Mouse (Mus musculus) gastrocnemius, postnatal 10 days (tissue): Measurements from ENCODE around the gene Setdb1. TPM values are rescaled to one million over a fixed set of nuclear protein-coding genes. Genes with fewer than 3 reads are reported as not detected.
"Not testable (repeated sequence)": the region's sequence is repeated elsewhere in the genome, so short reads cannot be mapped to it uniquely, and the experiment has no call there.

Experiments
- DNase-seq: peaks from one replicate; pipeline ENCODE4 v3.0.0; 2021; ENCODE audit warnings: mixed read lengths
- long read RNA-seq, 2 experiments: library from polyadenylated mRNA; stranded (forward); transcript quantifications; one replicate each; pipeline ENCODE4 v2.0.0; 2021
- total RNA-seq, 2 experiments: library from RNA; stranded (reverse); gene quantifications; 2 replicates each; pipeline ENCODE4 v1.2.3; 2021

Gene Setdb1
- total RNA-seq = 10 to 100 TPM; 12.6 to 17.2 TPM
- long read RNA-seq, experiment 1, full-length matches to known transcripts = 7 of 20 reads
- long read RNA-seq, experiment 1, partial matches to known transcripts = 8 of 20 reads
- long read RNA-seq, experiment 1, other reads (novel, unspliced or antisense) = 5 of 20 reads
- long read RNA-seq, experiment 2, full-length matches to known transcripts = 7 of 18 reads
- long read RNA-seq, experiment 2, partial matches to known transcripts = 2 of 18 reads
- long read RNA-seq, experiment 2, other reads (novel, unspliced or antisense) = 9 of 18 reads

- peak; percentile 94 for DNase-seq
Measured at GRCm38 (mm10) chr3:95356701-95357449, at the start of gene Setdb1. TSS of gene Setdb1 (minus strand) at chr3:95357202.

DNA sequence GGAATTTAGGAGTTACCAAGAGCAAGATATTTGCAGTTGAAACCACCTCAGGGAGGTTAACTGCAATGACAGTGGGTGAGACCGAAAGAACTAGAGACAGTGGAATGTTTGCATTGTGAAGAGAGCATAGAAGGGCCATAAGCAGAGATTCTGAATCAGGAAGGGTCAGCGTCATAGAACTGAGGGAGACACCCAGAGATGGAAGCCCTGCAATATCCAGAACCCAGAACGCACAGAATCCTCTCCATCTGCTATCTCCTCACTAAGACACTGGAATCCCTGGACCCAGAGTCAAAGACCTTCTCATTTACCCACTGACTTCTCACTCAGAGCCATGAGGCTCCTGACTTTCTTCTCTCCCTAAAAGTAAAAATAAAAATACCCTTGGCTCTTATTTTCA, 45.7 kb upstream of the Setdb1 start, which contains the start of gene 4930558C23Rik:
Gene 4930558C23Rik (minus strand): TSS at position 101 of the 400 bp plus-strand sequence.
- DNase-seq = no peak

- no peak for DNase-seq
Measured at GRCm38 (mm10) chr3:95394385-95394784, 37.4 kb upstream of the Setdb1 start.

- no peak for DNase-seq
Measured at GRCm38 (mm10) chr3:95385401-95386075, 28.5 kb upstream of the Setdb1 start.

DNA sequence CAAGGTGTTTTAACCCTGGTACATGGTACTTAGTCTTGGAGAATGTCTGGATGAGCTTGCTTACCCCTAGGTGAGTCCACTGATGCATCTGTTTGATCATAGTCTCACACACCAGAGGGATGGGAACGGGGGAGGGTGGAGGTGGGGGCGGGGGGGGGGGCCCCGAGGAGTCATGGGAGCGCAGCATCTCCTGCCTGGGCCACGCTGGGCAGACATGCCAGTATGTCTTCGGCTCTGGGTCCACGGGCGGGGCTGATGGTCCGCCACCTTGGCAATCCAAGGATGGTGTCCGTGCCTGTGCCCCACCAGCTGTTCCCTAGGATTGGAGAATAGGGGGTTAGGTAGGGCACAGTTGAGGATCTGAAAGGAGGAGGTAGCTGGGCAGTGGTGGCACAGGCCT, 16.2 kb upstream of the Setdb1 start:
- no peak for DNase-seq

DNA sequence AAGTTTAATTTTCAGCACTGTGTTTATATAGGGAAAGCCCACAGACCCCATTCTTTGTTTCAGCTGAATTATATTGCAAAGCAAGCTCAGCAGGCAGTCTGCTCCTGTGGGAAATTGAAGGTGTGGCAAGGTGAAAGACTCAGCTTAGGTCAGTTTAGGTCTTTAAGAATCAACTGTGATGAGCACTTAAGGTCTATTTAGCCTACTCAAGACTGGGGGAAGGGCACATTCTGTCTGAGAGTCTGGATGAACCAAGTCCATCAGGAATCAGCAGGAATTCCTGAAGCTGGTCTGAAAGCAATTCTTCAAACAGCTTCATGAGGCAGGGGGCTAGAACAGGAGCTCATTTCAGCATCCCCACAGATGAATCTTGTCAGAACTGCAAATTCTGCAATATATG, 13.1 kb upstream of the Setdb1 start:
- DNase-seq = no peak

- DNase-seq = not testable (repeated sequence)
Measured at GRCm38 (mm10) chr3:95360276-95360675, 3.3 kb upstream of the Setdb1 start.

DNA sequence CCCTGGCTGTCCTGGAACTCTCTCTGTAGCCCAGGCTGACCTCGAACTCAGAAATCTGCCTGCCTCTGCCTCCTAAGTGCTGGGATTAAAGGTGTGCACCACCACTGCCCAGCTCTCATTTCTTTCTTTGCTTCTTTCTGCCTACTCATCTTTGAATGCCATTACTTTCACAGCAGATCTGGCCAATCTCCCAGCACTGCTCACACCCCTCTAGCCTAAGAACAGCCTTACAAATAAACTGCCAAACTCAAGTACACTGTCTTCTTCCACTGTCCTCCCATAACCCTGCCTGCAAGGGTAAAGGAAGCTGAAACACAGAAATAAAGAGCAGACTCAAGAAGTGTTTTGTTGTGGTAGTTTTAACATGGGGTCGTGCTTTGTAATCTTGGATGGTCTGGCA, 744 bp upstream of the Setdb1 start:
- no peak for DNase-seq

DNA sequence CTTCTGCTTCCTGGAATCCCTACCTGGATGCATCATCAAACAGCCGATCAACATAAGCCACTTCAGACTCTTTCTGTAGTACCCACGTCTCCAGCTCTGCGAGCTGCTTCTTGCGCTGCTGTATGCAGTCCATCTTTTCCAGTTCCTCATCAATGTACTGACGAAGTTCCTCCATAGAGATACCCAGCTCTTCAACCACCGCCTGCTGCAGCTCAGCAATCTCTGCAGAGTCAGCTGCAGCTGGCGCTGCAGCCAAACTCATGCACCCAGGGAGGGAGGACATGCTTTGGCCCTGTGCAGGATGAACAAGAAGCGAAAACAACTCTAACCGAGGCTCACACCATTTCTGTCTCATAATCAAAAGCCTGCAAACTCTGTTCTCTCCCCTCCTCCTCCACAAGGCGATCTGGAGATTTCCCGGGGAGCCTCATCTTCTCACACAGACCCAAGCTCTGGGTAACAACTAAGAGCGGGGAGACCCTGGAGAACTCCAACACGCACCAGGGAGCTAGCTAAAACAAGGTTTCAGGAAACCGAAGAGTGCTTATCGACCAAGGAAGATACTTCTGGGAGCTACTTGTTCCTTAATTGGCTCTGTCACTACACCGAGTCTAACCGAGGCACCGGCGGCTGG, 974 bp downstream of the Setdb1 start:
- DNase-seq = not testable (repeated sequence)

- no peak for DNase-seq
Measured at GRCm38 (mm10) chr3:95349491-95349890, 7.5 kb downstream of the Setdb1 start.

DNA sequence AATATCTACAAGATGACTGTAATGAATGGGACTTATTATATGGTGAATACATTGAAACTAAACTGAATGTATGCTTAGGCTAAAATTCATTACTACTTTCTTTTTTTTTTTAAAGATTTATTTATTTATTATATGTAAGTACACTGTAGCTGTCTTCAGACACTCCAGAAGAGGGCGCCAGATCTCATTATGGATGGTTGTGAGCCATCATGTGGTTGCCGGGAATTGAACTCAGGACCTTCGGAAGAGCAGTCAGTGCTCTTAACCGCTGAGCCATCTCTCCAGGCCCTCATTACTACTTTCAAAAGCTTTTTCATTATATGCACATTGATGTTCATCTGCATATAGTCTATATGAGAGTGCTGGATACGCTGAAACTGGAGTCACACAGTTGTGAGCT, 8.7 kb downstream of the Setdb1 start:
- not testable (repeated sequence) for DNase-seq

DNA sequence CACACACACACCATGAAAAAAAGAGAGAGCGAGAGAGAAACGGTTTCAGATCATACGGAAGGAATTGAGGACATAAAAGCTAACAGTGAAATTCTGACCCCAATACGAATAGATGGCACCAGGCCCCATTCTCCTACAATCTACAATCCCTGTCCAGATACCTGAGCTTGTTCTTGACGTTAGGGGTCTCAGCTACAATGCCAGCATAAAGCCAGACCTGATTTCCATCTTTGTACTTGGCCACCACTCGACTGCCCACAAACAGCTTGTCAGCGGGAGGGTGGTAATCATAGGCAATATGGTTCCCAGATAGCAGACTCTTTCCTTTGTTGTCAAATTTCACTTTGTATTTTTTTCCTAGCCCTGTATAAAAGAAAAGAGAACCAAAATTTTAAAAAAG, 10.5 kb downstream of the Setdb1 start:
- DNase-seq = no peak

GRCm38 (mm10) chr3:95343356-95344000, 13.5 kb downstream of the Setdb1 start:
- not testable (repeated sequence) for DNase-seq

- DNase-seq = no peak
Measured at GRCm38 (mm10) chr3:95338251-95338650, 18.8 kb downstream of the Setdb1 start.

GRCm38 (mm10) chr3:95337345-95337744, 19.7 kb downstream of the Setdb1 start:
- DNase-seq = no peak

GRCm38 (mm10) chr3:95331528-95331927, 25.5 kb downstream of the Setdb1 start:
- no peak for DNase-seq

- no peak for DNase-seq
Measured at GRCm38 (mm10) chr3:95328803-95329404, 28.1 kb downstream of the Setdb1 start.

DNA sequence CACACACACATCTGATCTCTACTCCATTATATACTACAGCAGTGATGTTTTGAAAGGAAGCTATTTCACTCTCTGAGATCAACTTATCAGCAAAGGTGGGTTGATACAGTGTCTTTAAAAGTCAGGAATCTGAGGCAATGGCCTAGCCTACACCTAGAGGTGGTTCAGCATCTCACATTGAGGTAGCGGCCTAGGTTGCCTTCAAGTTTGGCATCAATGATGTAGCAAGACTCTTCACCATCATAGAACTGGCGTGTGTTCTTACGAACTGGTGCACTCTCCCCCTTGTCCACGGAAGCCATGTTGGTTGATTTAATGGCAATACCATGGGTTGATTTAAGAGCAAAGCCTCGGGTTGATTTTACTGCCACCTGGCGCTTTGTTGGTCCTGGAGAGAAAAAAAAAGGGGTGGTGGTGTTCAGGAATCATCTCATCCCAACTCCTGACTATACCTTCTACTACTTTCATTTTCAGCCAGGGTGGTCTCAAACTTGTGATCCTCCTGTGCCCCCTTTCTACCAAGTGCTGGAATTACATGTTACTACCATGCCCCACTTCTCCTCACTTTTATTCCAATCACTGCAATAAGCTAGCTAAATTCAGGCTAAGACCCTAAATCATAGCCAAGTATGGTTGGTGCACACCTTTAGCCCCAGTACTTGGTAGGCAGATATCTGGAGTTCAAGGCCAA, 32.4 kb downstream of the Setdb1 start:
- no peak for DNase-seq

GRCm38 (mm10) chr3:95323429-95323828, 33.6 kb downstream of the Setdb1 start:
- no peak for DNase-seq

- no peak for DNase-seq
Measured at GRCm38 (mm10) chr3:95319701-95320625, 37.0 kb downstream of the Setdb1 start.
